Mouse (Mus musculus): ENCODE measurements around the gene Hsdl1. TPM values are rescaled to one million over a fixed set of nuclear protein-coding genes. Genes with fewer than 3 reads are reported as not detected.

Hsdl1 gene
- total and polyA plus RNA-seq, 2 experiments, result 6.1 to 7.8 TPM

GRCm38 (mm10) chr8:119612471-119612870 lies 37.5 kb upstream of the Hsdl1 start, which contains the start of gene Adad2:
Gene Adad2, plus strand, starts transcription at chr8:119612747.
- H3K9ac ChIP-seq (ENCODE audit: low read depth, low read length), result no peak within 1 kb of the TSS
- WGBS, result 80% methylated on average over 26 of the region's 26 CpGs
- H3K4me1 ChIP-seq (ENCODE audit: control insufficient read depth, insufficient read depth, low read length), result peaks cover 4% of the 10 kb centered on the region
- no peaks in the 10 kb centered on the region for H3K27me3 ChIP-seq (ENCODE audit: control insufficient read depth, insufficient read depth, low read length)
- H3K79me2 ChIP-seq (ENCODE audit: control insufficient read depth, insufficient read depth, low read length), result no peaks in the 10 kb centered on the region
- no peak within 1 kb of the TSS for H3K4me3 ChIP-seq (ENCODE audit: insufficient read depth, low read depth, low read length)
- TF ChIP-seq CTCF (IDR thresholded peaks at IDR 0.05; ENCODE audit: low read depth, low read length) (no peak), POLR2A (IDR thresholded peaks at IDR 0.05; ENCODE audit: extremely low read depth, insufficient read depth, low read length) (no peak)
- DNase-seq (ENCODE audit: extremely low read depth, low read depth, low spot score), result no peak
- H3K36me3 ChIP-seq (ENCODE audit: control insufficient read depth, insufficient read depth, low read length), result no peaks in the 10 kb centered on the region
- no peak within 1 kb of the TSS for H3K27ac ChIP-seq (replicated peaks; ENCODE audit: insufficient read depth, low read depth, low read length)

GRCm38 (mm10) chr8:119606224-119606623 lies 31.2 kb upstream of the Hsdl1 start:
- no peaks in the 10 kb centered on the region for H3K79me2 ChIP-seq (ENCODE audit: control insufficient read depth, insufficient read depth, low read length)
- TF ChIP-seq POLR2A (IDR thresholded peaks at IDR 0.05; ENCODE audit: extremely low read depth, insufficient read depth, low read length), result no peak
- no peak for TF ChIP-seq CTCF (IDR thresholded peaks at IDR 0.05; ENCODE audit: low read depth, low read length)
- no peaks in the 10 kb centered on the region for H3K27me3 ChIP-seq (ENCODE audit: control insufficient read depth, insufficient read depth, low read length)
- H3K4me3 ChIP-seq (ENCODE audit: insufficient read depth, low read depth, low read length), result no peak overlapping the region
- WGBS, result 72% methylated on average over 2 of the region's 2 CpGs
- H3K9ac ChIP-seq (ENCODE audit: low read depth, low read length), result no peak overlapping the region
- DNase-seq (ENCODE audit: extremely low read depth, low read depth, low spot score), result peak; percentile 25
- H3K4me1 ChIP-seq (ENCODE audit: control insufficient read depth, insufficient read depth, low read length), result peaks cover 6% of the 10 kb centered on the region
- H3K36me3 ChIP-seq (ENCODE audit: control insufficient read depth, insufficient read depth, low read length), result no peaks in the 10 kb centered on the region
- H3K27ac ChIP-seq (replicated peaks; ENCODE audit: insufficient read depth, low read depth, low read length), result no peak overlapping the region

GRCm38 (mm10) chr8:119604996-119605395 lies 30.0 kb upstream of the Hsdl1 start, which contains the start of gene Taf1c:
Gene Taf1c, minus strand, starts transcription at chr8:119605222.
- WGBS, result under 1% methylated on average over 23 of the region's 23 CpGs

GRCm38 (mm10) chr8:119604398-119604803 lies 29.4 kb upstream of the Hsdl1 start:
- TF ChIP-seq CTCF (IDR thresholded peaks at IDR 0.05; ENCODE audit: low read depth, low read length) (no peak), POLR2A (IDR thresholded peaks at IDR 0.05; ENCODE audit: extremely low read depth, insufficient read depth, low read length) (no peak)
- Histone ChIP-seq H3K9ac (ENCODE audit: low read depth, low read length) (peak overlapping the region; percentile 72), H3K36me3 (ENCODE audit: control insufficient read depth, insufficient read depth, low read length) (no peaks in the 10 kb centered on the region), H3K27me3 (ENCODE audit: control insufficient read depth, insufficient read depth, low read length) (no peaks in the 10 kb centered on the region), H3K4me1 (ENCODE audit: control insufficient read depth, insufficient read depth, low read length) (peaks cover 6% of the 10 kb centered on the region), H3K79me2 (ENCODE audit: control insufficient read depth, insufficient read depth, low read length) (no peaks in the 10 kb centered on the region), H3K4me3 (ENCODE audit: insufficient read depth, low read depth, low read length) (peak overlapping the region; percentile 69), H3K27ac (replicated peaks; ENCODE audit: insufficient read depth, low read depth, low read length) (peak overlapping the region; percentile 35)
- peak; percentile 10 for DNase-seq (ENCODE audit: extremely low read depth, low read depth, low spot score)
- 25% methylated on average over 12 of the region's 12 CpGs for WGBS

More at GRCm38 (mm10) chr8:119604996-119605395, 30.0 kb upstream of the Hsdl1 start, which contains the start of gene Taf1c:
- Histone ChIP-seq H3K27me3 (ENCODE audit: control insufficient read depth, insufficient read depth, low read length) (no peaks in the 10 kb centered on the region), H3K79me2 (ENCODE audit: control insufficient read depth, insufficient read depth, low read length) (no peaks in the 10 kb centered on the region), H3K9ac (ENCODE audit: low read depth, low read length) (peak within 1 kb of the TSS; percentile 72), H3K36me3 (ENCODE audit: control insufficient read depth, insufficient read depth, low read length) (no peaks in the 10 kb centered on the region), H3K4me1 (ENCODE audit: control insufficient read depth, insufficient read depth, low read length) (peaks cover 6% of the 10 kb centered on the region), H3K4me3 (ENCODE audit: insufficient read depth, low read depth, low read length) (peak within 1 kb of the TSS; percentile 69), H3K27ac (replicated peaks; ENCODE audit: insufficient read depth, low read depth, low read length) (peak within 1 kb of the TSS; percentile 35)
- TF ChIP-seq POLR2A (IDR thresholded peaks at IDR 0.05; ENCODE audit: extremely low read depth, insufficient read depth, low read length) (0 out of 2 replicates have a peak, but pooled peaks have one; percentile 23), CTCF (IDR thresholded peaks at IDR 0.05; ENCODE audit: low read depth, low read length) (peak; percentile 89)
- peak; percentile 93 for DNase-seq (ENCODE audit: extremely low read depth, low read depth, low spot score)

- no peaks in the 10 kb centered on the region for H3K36me3 ChIP-seq (ENCODE audit: control insufficient read depth, insufficient read depth, low read length)
- no peak for DNase-seq (ENCODE audit: extremely low read depth, low read depth, low spot score)
- WGBS, result 94% methylated on average over 4 of the region's 4 CpGs
- no peak overlapping the region for H3K27ac ChIP-seq (replicated peaks; ENCODE audit: insufficient read depth, low read depth, low read length)
- TF ChIP-seq POLR2A (IDR thresholded peaks at IDR 0.05; ENCODE audit: extremely low read depth, insufficient read depth, low read length), result no peak
- no peak for TF ChIP-seq CTCF (IDR thresholded peaks at IDR 0.05; ENCODE audit: low read depth, low read length)
- peaks cover 6% of the 10 kb centered on the region for H3K4me1 ChIP-seq (ENCODE audit: control insufficient read depth, insufficient read depth, low read length)
- H3K79me2 ChIP-seq (ENCODE audit: control insufficient read depth, insufficient read depth, low read length), result no peaks in the 10 kb centered on the region
- H3K27me3 ChIP-seq (ENCODE audit: control insufficient read depth, insufficient read depth, low read length), result no peaks in the 10 kb centered on the region
- no peak overlapping the region for H3K4me3 ChIP-seq (ENCODE audit: insufficient read depth, low read depth, low read length)
- H3K9ac ChIP-seq (ENCODE audit: low read depth, low read length), result no peak overlapping the region
Measured at GRCm38 (mm10) chr8:119603771-119604170, 28.8 kb upstream of the Hsdl1 start.

GRCm38 (mm10) chr8:119591456-119591855 lies 16.5 kb upstream of the Hsdl1 start:
- H3K27ac ChIP-seq (replicated peaks; ENCODE audit: insufficient read depth, low read depth, low read length), result no peak overlapping the region
- H3K4me3 ChIP-seq (ENCODE audit: insufficient read depth, low read depth, low read length), result no peak overlapping the region
- no peak overlapping the region for H3K9ac ChIP-seq (ENCODE audit: low read depth, low read length)
- WGBS, result 77% methylated on average over 7 of the region's 7 CpGs
- no peaks in the 10 kb centered on the region for H3K27me3 ChIP-seq (ENCODE audit: control insufficient read depth, insufficient read depth, low read length)
- TF ChIP-seq CTCF (IDR thresholded peaks at IDR 0.05; ENCODE audit: low read depth, low read length) (no peak), POLR2A (IDR thresholded peaks at IDR 0.05; ENCODE audit: extremely low read depth, insufficient read depth, low read length) (no peak)
- H3K79me2 ChIP-seq (ENCODE audit: control insufficient read depth, insufficient read depth, low read length), result no peaks in the 10 kb centered on the region
- no peaks in the 10 kb centered on the region for H3K36me3 ChIP-seq (ENCODE audit: control insufficient read depth, insufficient read depth, low read length)
- H3K4me1 ChIP-seq (ENCODE audit: control insufficient read depth, insufficient read depth, low read length), result 0 out of 2 replicates have a peak, but pooled peaks cover 2% of the 10 kb centered on the region
- no peak for DNase-seq (ENCODE audit: extremely low read depth, low read depth, low spot score)

Measured in liver, adult 2 months (tissue).